Mouse (Mus musculus): ENCODE measurements around the gene Hpca.

DNA sequence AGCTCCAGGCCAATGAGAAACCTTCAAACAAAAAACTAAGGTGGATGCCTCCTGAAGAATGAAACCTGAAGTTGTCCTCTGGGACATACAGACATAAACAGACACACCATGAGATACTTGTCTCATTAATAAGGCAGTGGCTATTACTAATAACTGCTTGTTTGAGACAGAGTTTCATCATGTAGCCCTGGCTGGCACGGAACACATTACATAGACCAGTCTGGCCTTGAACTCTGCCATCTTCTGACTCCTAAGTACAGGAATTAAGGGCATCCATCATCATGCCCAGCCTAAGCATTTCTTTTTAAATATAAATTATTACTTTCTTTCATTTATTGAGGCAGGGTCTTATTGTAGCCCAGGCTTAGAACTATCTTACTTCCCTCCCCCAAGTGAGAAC is 39.2 kb upstream of the Hpca start:
- TF ChIP-seq CTCF (conservative IDR thresholded peaks at IDR 0.05; ENCODE audit: low read length) (no peak), NANOG (IDR thresholded peaks at IDR 0.05; ENCODE audit: borderline replicate concordance, low read length) (no peak), POU5F1 (IDR thresholded peaks at IDR 0.05; ENCODE audit: borderline replicate concordance, low read length) (no peak)

All from E14TG2a.4 (cell line).